Mouse (Mus musculus) midbrain, embryonic 13.5 days (tissue): Measurements from ENCODE around the gene Qtrt2. TPM values are rescaled to one million over a fixed set of nuclear protein-coding genes. Genes with fewer than 3 reads are reported as not detected.

ENCODE experiments used
- polyA plus RNA-seq: library from polyadenylated mRNA; unstranded; fragments of >200 nt; fragmentation: Nextera tagmentation; extraction: Ambion mirVana; gene quantifications from 2 replicates; pipeline ENCODE4 v1.2.1, GENCODE M21; 2015

Gene Qtrt2
- polyA plus RNA-seq, 1 experiment from 2014 or later: 20.4 TPM

Other genes starting within 250 kb of the Qtrt2 start
- gene Drd3, start 172.8 kb downstream of the Qtrt2 start, polyA plus RNA-seq: not detected in 2 replicates
- 13.8 and 14.1 TPM in 2 replicates for gene Ccdc191, start 37.0 kb downstream of the Qtrt2 start, polyA plus RNA-seq
- 1.0 and 1.4 TPM in 2 replicates for gene Zdhhc23, start 53.0 kb upstream of the Qtrt2 start, polyA plus RNA-seq
- 2.0 and 2.2 TPM in 2 replicates for gene Gramd1c, start 136.5 kb upstream of the Qtrt2 start, polyA plus RNA-seq
- gene Atp6v1a, start 212.9 kb upstream of the Qtrt2 start, polyA plus RNA-seq: 84.8 and 88.7 TPM in 2 replicates
- gene Naa50, start 213.0 kb upstream of the Qtrt2 start, polyA plus RNA-seq: 71.2 and 74.9 TPM in 2 replicates
- gene Usf3, start 246.4 kb upstream of the Qtrt2 start, polyA plus RNA-seq: 2.7 and 3.4 TPM in 2 replicates